Mouse (Mus musculus) kidney, postnatal 0 days (tissue): Measurements from ENCODE around the gene Cilp. TPM values are rescaled to one million over a fixed set of nuclear protein-coding genes. Genes with fewer than 3 reads are reported as not detected.

Experiments used
- ATAC-seq: fragments of 200-750 bp; cut with Nextera tagmentation; replicated peaks from 2 replicates; pipeline ENCODE4 v1.8.0; 2017; ENCODE audit warnings: low read depth, moderate number of reproducible peaks, moderate TSS enrichment, moderate library complexity; ENCODE audit not compliant: low FRiP score
- DNase-seq: peaks from one replicate; pipeline ENCODE4 v3.0.0-alpha.2; 2016; ENCODE audit warnings: low spot score
- H3K27ac ChIP-seq: fragments of 300-500 bp; sonication (generic); 2 replicates; pipeline ENCODE4 v1.5.1; 2014; ENCODE audit warnings: mild to moderate bottlenecking
- H3K27me3 ChIP-seq: fragments of 300-500 bp; sonication (generic); 2 replicates; pipeline ENCODE4 v1.6.1; 2014; ENCODE audit warnings: low read length, mixed read lengths; ENCODE audit not compliant: insufficient read depth
- H3K36me3 ChIP-seq: fragments of 300-500 bp; sonication (generic); 2 replicates; pipeline ENCODE4 v1.6.1; 2014; ENCODE audit warnings: low read length, mixed read lengths; ENCODE audit not compliant: insufficient read depth
- H3K4me1 ChIP-seq: fragments of 300-500 bp; sonication (generic); replicated peaks from 2 replicates; pipeline ENCODE4 v1.6.1; 2014; ENCODE audit warnings: antibody characterized with exemption, low read length, mixed read lengths; ENCODE audit not compliant: insufficient read depth
- H3K4me2 ChIP-seq: fragments of 300-500 bp; sonication (generic); 2 replicates; pipeline ENCODE4 v1.6.1; 2014; ENCODE audit warnings: mild to moderate bottlenecking, low read length, moderate library complexity, mixed read lengths
- H3K4me3 ChIP-seq: fragments of 300-500 bp; sonication (generic); replicated peaks from 2 replicates; pipeline ENCODE4 v1.5.1; 2014; ENCODE audit warnings: low read depth, low read length
- H3K9ac ChIP-seq: fragments of 300-500 bp; sonication (generic); 2 replicates; pipeline ENCODE4 v1.6.1; 2014; ENCODE audit warnings: low read depth, low read length
- H3K9me3 ChIP-seq: fragments of 300-500 bp; sonication (generic); replicated peaks from 2 replicates; pipeline ENCODE4 v1.6.1; 2016; ENCODE audit warnings: low read length, inconsistent platforms, mixed read lengths
- CTCF ChIP-seq: IDR thresholded peaks from 2 replicates; pipeline ENCODE4 v1.5.1; 2016; ENCODE audit warnings: antibody characterized with exemption, low read depth, mild to moderate bottlenecking, moderate library complexity
- WGBS: fragments of 180-500 bp; shearing (Covaris S2); extraction: QIAGEN DNeasy Blood & Tissue Kit; methylation state at CpG from one replicate; pipeline ENCODE4 v1.1.7; 2014; 5-methylcytosine and 5-hydroxymethylcytosine counted together
- polyA plus RNA-seq: library from polyadenylated mRNA; unstranded; fragments of >200 nt; fragmentation: Nextera tagmentation; extraction: Ambion mirVana; gene quantifications from 2 replicates; pipeline ENCODE4 v1.2.1, GENCODE M21; 2015

Gene Cilp
- polyA plus RNA-seq, 1 experiment from 2014 or later, result 0.51 TPM

GRCm38 (mm10) chr9:65225795-65226194 lies 39.2 kb upstream of the Cilp start:
- ATAC-seq (no peak), DNase-seq (peak; percentile 73)
- Histone ChIP-seq H3K4me3 (no peak overlapping the region), H3K9me3 (no peaks in the 10 kb centered on the region), H3K27me3 (no peaks in the 10 kb centered on the region), H3K36me3 (peaks cover 4% of the 10 kb centered on the region; the same call in 1 of the 2 replicates), H3K9ac (no peak overlapping the region), H3K27ac (no peak overlapping the region), H3K4me1 (no peaks in the 10 kb centered on the region), H3K4me2 (no peak overlapping the region)
- TF ChIP-seq CTCF, result peak; percentile 75
- WGBS, result 38% methylated on average over 4 of the region's 4 CpGs

GRCm38 (mm10) chr9:65230250-65230649 lies 34.7 kb upstream of the Cilp start:
- Histone ChIP-seq H3K36me3 (peaks cover 4% of the 10 kb centered on the region; the same call in 1 of the 2 replicates), H3K4me1 (no peaks in the 10 kb centered on the region), H3K27me3 (no peaks in the 10 kb centered on the region), H3K4me3 (no peak overlapping the region), H3K9ac (no peak overlapping the region), H3K27ac (no peak overlapping the region), H3K9me3 (no peaks in the 10 kb centered on the region), H3K4me2 (no peak overlapping the region)
- DNase-seq (no peak), ATAC-seq (no peak)
- TF ChIP-seq CTCF, result peak; percentile 35; the same call in 1 of the 2 replicates
- 75% methylated on average over 6 of the region's 6 CpGs for WGBS

GRCm38 (mm10) chr9:65231284-65231683 lies 33.7 kb upstream of the Cilp start:
- H3K27me3 ChIP-seq, result no peaks in the 10 kb centered on the region
- 78% methylated on average over 8 of the region's 8 CpGs for WGBS
- DNase-seq (no peak), ATAC-seq (no peak)
- no peak overlapping the region for H3K27ac ChIP-seq
- H3K36me3 ChIP-seq, result peaks cover 4% of the 10 kb centered on the region; the same call in 1 of the 2 replicates
- no peaks in the 10 kb centered on the region for H3K4me1 ChIP-seq
- no peak for TF ChIP-seq CTCF
- H3K4me3 ChIP-seq, result no peak overlapping the region
- no peak overlapping the region for H3K9ac ChIP-seq
- H3K4me2 ChIP-seq, result no peak overlapping the region
- H3K9me3 ChIP-seq, result no peaks in the 10 kb centered on the region

- no peaks in the 10 kb centered on the region for H3K27me3 ChIP-seq
- no peak overlapping the region for H3K27ac ChIP-seq
- H3K4me3 ChIP-seq, result no peak overlapping the region
- DNase-seq (no peak), ATAC-seq (no peak)
- WGBS, result 78% methylated on average over 9 of the region's 9 CpGs
- H3K36me3 ChIP-seq, result peaks cover 4% of the 10 kb centered on the region; the same call in 1 of the 2 replicates
- H3K4me1 ChIP-seq, result 0 out of 2 replicates have a peak, but pooled peaks cover 4% of the 10 kb centered on the region
- no peak overlapping the region for H3K9ac ChIP-seq
- no peak for TF ChIP-seq CTCF
- H3K9me3 ChIP-seq, result no peaks in the 10 kb centered on the region
- H3K4me2 ChIP-seq, result no peak overlapping the region
Measured at GRCm38 (mm10) chr9:65233243-65233985, 31.6 kb upstream of the Cilp start.

- Histone ChIP-seq H3K4me3 (no peak overlapping the region), H3K9me3 (no peaks in the 10 kb centered on the region), H3K4me1 (0 out of 2 replicates have a peak, but pooled peaks cover 4% of the 10 kb centered on the region), H3K9ac (no peak overlapping the region), H3K27ac (no peak overlapping the region), H3K4me2 (no peak overlapping the region), H3K36me3 (peaks cover 2% of the 10 kb centered on the region; the same call in 1 of the 2 replicates), H3K27me3 (no peaks in the 10 kb centered on the region)
- DNase-seq (no peak), ATAC-seq (no peak)
- WGBS, result 68% methylated on average over 3 of the region's 3 CpGs
- no peak for TF ChIP-seq CTCF
Measured at GRCm38 (mm10) chr9:65234734-65235133, 30.2 kb upstream of the Cilp start.

- Histone ChIP-seq H3K4me3 (no peak overlapping the region), H3K9me3 (no peaks in the 10 kb centered on the region), H3K9ac (no peak overlapping the region), H3K27ac (no peak overlapping the region), H3K27me3 (no peaks in the 10 kb centered on the region), H3K4me1 (0 out of 2 replicates have a peak, but pooled peaks cover 4% of the 10 kb centered on the region), H3K4me2 (no peak overlapping the region), H3K36me3 (no peaks in the 10 kb centered on the region)
- DNase-seq (no peak), ATAC-seq (no peak)
- no peak for TF ChIP-seq CTCF
- WGBS, result 55% methylated on average over 1 of the region's 1 CpGs
Measured at GRCm38 (mm10) chr9:65235601-65236000, 29.4 kb upstream of the Cilp start.
